Mouse (Mus musculus): Measurements from ENCODE around the gene Strap. TPM values are rescaled to one million over a fixed set of nuclear protein-coding genes. Genes with fewer than 3 reads are reported as not detected.

Strap gene
- polyA plus RNA-seq, 1 experiment, result 13.1 TPM

- no peak overlapping the region for H3K4me3 ChIP-seq (replicated peaks)
- H3K27me3 ChIP-seq (replicated peaks), result no peaks in the 10 kb centered on the region
- TF ChIP-seq FLI1 (IDR thresholded peaks at IDR 0.05; ENCODE audit: low read length) (no peak), GATA1 (IDR thresholded peaks at IDR 0.05; ENCODE audit: borderline replicate concordance, low read length) (no peak)
- no peaks in the 10 kb centered on the region for H3K9me3 ChIP-seq
- H3K4me1 ChIP-seq, result no peaks in the 10 kb centered on the region
- H3K36me3 ChIP-seq (replicated peaks; ENCODE audit: low read length), result no peaks in the 10 kb centered on the region
These were observed 18.1 kb upstream of the Strap start for GRCm38 (mm10) chr6:137716802-137717201.

DNA sequence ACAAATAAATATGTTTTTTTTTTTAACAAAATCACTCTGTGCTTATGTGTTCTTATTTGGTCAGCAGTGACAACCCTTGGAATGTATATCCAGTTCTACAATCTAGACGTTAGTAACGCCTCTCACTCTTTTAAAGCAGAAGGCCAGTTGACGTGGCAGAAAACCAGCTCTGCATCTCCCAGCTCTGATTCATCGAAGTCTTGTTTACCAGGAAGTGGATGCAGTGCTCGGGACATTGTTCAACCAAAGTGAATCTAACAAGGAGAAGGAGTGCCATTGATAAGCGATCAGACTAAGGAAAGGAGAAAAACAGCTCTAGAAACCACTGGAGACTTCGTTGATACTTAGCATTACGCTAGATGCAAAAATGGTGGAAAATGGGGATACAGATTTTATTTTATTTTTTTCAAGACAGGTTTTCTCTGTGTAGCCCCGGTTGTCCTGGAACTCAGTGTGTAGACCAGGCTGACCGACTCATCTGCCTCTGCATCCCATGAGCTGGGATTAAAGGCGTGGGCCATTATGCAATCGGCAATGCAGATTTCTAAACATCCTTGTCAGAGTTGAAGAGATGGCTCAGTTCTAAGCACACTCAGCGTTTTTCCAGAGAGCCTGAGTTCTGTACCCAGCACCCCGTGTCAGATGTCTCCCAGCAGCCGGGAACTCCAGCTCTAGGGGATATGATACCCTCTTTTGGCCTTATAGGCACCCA is 12.5 kb upstream of the Strap start:
- Histone ChIP-seq H3K36me3 (replicated peaks; ENCODE audit: low read length) (no peaks in the 10 kb centered on the region), H3K4me1 (no peaks in the 10 kb centered on the region), H3K4me3 (replicated peaks) (no peak overlapping the region), H3K9me3 (no peaks in the 10 kb centered on the region), H3K27me3 (replicated peaks) (peaks cover 3% of the 10 kb centered on the region)
- TF ChIP-seq FLI1 (IDR thresholded peaks at IDR 0.05; ENCODE audit: low read length) (no peak), GATA1 (IDR thresholded peaks at IDR 0.05; ENCODE audit: borderline replicate concordance, low read length) (no peak)

GRCm38 (mm10) chr6:137723898-137724297 is 11.0 kb upstream of the Strap start:
- Histone ChIP-seq H3K4me3 (replicated peaks) (no peak overlapping the region), H3K27me3 (replicated peaks) (peaks cover 8% of the 10 kb centered on the region), H3K4me1 (no peaks in the 10 kb centered on the region), H3K36me3 (replicated peaks; ENCODE audit: low read length) (no peaks in the 10 kb centered on the region), H3K9me3 (no peaks in the 10 kb centered on the region)
- TF ChIP-seq GATA1 (IDR thresholded peaks at IDR 0.05; ENCODE audit: borderline replicate concordance, low read length), result no peak
- no peak for TF ChIP-seq FLI1 (IDR thresholded peaks at IDR 0.05; ENCODE audit: low read length)

GRCm38 (mm10) chr6:137734460-137734845 is 425 bp upstream of the Strap start:
- Histone ChIP-seq H3K9me3 (no peaks in the 10 kb centered on the region), H3K27me3 (replicated peaks) (peaks cover 3% of the 10 kb centered on the region), H3K4me3 (replicated peaks) (peak overlapping the region; percentile 98), H3K4me1 (peaks cover 34% of the 10 kb centered on the region), H3K36me3 (replicated peaks; ENCODE audit: low read length) (peaks cover 24% of the 10 kb centered on the region)
- TF ChIP-seq FLI1 (IDR thresholded peaks at IDR 0.05; ENCODE audit: low read length) (no peak), GATA1 (IDR thresholded peaks at IDR 0.05; ENCODE audit: borderline replicate concordance, low read length) (no peak)

DNA sequence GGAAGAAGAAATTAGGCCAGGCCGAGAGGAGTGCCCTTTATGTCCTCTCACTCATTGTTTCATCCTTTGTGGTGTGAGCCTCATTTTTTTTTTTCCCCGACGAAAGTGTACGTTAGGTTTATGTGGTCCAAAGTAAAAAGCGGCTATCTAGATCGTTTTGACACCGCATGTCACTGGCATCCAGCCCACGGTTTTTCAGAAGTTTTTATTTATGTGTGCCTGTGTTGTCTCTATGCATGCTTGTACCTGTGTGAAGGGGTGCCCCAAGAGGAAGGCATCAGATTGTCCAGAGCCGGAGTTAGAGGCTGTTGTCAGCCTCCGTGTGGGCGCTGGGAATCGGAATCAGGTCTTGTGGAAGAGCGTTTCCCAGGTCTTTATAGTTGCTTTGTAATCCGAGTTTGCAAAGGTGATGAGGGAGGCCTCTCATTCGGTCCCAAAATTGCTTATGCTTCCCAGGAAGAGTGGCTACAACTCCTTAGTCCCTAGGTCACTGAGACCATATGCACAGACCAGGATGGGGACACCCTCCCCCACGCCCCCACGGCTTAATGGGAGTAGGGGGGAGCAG is 877 bp downstream of the Strap start:
- H3K4me1 ChIP-seq, result peaks cover 34% of the 10 kb centered on the region
- H3K36me3 ChIP-seq (replicated peaks; ENCODE audit: low read length), result peaks cover 37% of the 10 kb centered on the region
- H3K4me3 ChIP-seq (replicated peaks), result peak overlapping the region; percentile 98
- TF ChIP-seq FLI1 (IDR thresholded peaks at IDR 0.05; ENCODE audit: low read length) (no peak), GATA1 (IDR thresholded peaks at IDR 0.05; ENCODE audit: borderline replicate concordance, low read length) (no peak)
- peaks cover 3% of the 10 kb centered on the region for H3K27me3 ChIP-seq (replicated peaks)
- no peaks in the 10 kb centered on the region for H3K9me3 ChIP-seq

- H3K36me3 ChIP-seq (replicated peaks; ENCODE audit: low read length), result peaks cover 88% of the 10 kb centered on the region
- H3K4me1 ChIP-seq, result peaks cover 19% of the 10 kb centered on the region
- H3K9me3 ChIP-seq, result no peaks in the 10 kb centered on the region
- H3K4me3 ChIP-seq (replicated peaks), result no peak overlapping the region
- no peaks in the 10 kb centered on the region for H3K27me3 ChIP-seq (replicated peaks)
- TF ChIP-seq FLI1 (IDR thresholded peaks at IDR 0.05; ENCODE audit: low read length), result no peak
These were observed 6.1 kb downstream of the Strap start for GRCm38 (mm10) chr6:137740972-137741371.

- Histone ChIP-seq H3K36me3 (replicated peaks; ENCODE audit: low read length) (peaks cover 93% of the 10 kb centered on the region), H3K4me3 (replicated peaks) (no peak overlapping the region), H3K9me3 (no peaks in the 10 kb centered on the region), H3K4me1 (peaks cover 4% of the 10 kb centered on the region; the same call in 1 of the 2 replicates), H3K27me3 (replicated peaks) (no peaks in the 10 kb centered on the region)
- TF ChIP-seq GATA1 (IDR thresholded peaks at IDR 0.05; ENCODE audit: borderline replicate concordance, low read length), result no peak
- no peak for TF ChIP-seq FLI1 (IDR thresholded peaks at IDR 0.05; ENCODE audit: low read length)
These were observed 9.8 kb downstream of the Strap start for GRCm38 (mm10) chr6:137744700-137745099.

DNA sequence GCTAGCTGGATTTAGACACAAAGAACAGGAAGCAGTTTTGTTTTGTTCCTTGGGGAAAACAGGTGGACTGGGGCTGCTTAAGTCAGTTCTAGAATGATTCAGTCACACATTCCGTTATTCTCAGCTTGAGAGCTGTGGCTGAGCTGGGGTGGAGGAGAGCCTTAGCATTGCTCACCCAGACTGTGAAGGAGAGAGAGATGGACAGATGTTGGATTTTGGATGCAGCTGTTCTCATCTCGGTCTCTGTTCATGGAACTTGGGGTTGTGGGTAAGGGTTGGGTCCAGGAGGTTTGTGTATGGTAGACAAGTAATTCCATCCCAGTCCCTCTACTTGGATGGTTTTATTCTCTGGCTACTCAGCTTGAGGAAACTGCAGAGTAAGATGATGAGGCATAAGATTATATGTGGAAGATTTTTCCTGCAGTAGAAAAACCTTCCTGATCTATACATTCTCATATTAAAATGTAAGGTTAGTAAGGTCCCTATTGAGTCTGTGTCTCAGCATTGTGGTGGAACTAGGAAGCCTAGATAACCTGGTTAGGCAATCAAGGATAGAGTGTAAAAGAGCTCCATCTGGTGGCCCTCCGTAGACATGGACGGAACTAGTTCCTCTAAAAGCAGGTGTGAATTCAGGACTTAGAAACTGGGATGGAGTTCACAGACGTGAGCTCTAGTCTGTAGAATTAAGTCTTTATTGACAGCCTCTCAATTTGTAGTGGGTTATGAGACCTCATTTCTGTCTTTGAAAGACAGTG is 12.5 kb downstream of the Strap start:
- peaks cover 8% of the 10 kb centered on the region for H3K4me1 ChIP-seq
- peaks cover 92% of the 10 kb centered on the region for H3K36me3 ChIP-seq (replicated peaks; ENCODE audit: low read length)
- H3K27me3 ChIP-seq (replicated peaks), result no peaks in the 10 kb centered on the region
- H3K4me3 ChIP-seq (replicated peaks), result no peak overlapping the region
- no peaks in the 10 kb centered on the region for H3K9me3 ChIP-seq
- TF ChIP-seq GATA1 (IDR thresholded peaks at IDR 0.05; ENCODE audit: borderline replicate concordance, low read length), result no peak
- TF ChIP-seq FLI1 (IDR thresholded peaks at IDR 0.05; ENCODE audit: low read length), result no peak

DNA sequence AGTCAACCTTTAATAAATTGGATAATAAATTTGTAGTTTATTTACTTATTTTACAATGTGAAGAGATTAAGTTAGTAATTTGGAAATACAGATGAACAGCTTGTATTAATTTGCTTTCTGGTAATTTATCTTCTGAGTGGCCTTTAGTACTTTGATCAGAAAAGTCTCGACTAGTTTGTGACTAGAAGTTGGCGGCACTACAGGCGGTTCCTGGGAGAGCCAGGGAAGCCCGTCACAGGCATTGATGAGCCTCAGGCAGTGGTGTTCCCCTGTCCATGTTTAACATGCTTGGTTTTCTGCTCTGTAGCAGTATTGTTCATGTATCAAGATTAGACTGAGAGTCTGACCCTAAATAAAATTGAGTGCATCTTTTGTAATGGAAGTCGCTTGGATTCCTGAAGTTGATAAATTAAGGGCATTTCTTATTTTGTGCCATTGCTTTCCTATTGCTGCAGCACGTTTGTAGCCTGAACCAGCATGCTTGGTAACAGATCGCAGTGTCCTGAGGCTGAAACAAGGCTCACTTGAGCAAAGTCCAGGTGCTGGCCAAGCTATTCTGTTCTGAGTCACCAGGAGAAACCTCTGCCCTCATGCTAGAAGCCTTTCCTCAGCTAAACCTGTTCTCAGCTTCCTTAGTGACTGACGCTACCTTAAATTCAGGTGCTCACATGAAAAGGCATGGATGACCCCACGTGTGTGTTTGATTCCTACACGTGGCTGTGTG is 16.8 kb downstream of the Strap start:
- no peaks in the 10 kb centered on the region for H3K27me3 ChIP-seq (replicated peaks)
- TF ChIP-seq FLI1 (IDR thresholded peaks at IDR 0.05; ENCODE audit: low read length) (no peak), GATA1 (IDR thresholded peaks at IDR 0.05; ENCODE audit: borderline replicate concordance, low read length) (no peak)
- peaks cover 58% of the 10 kb centered on the region for H3K36me3 ChIP-seq (replicated peaks; ENCODE audit: low read length)
- H3K4me1 ChIP-seq, result peaks cover 31% of the 10 kb centered on the region
- H3K4me3 ChIP-seq (replicated peaks), result no peak overlapping the region
- no peaks in the 10 kb centered on the region for H3K9me3 ChIP-seq

Measured in megakaryocyte, embryonic 14.5 days (primary cell).